Mouse (Mus musculus) midbrain, embryonic 13.5 days (tissue): Measurements from ENCODE around the gene Chga. TPM values are rescaled to one million over a fixed set of nuclear protein-coding genes. Genes with fewer than 3 reads are reported as not detected.
A peak's percentile ranks its signal among the peaks of the same experiment; 100 is the strongest.

Experiments
- ATAC-seq: fragments of 200-750 bp; cut with Nextera tagmentation; 2 replicates; pipeline ENCODE4 v1.8.0; 2017; ENCODE audit warnings: mild to moderate bottlenecking, moderate TSS enrichment, moderate library complexity
- H3K27ac ChIP-seq: fragments of 300-500 bp; sonication (generic); 2 replicates; pipeline ENCODE4 v1.5.1; 2015; ENCODE audit warnings: inconsistent platforms, mild to moderate bottlenecking, moderate library complexity
- H3K27me3 ChIP-seq: fragments of 300-500 bp; sonication (generic); 2 replicates; pipeline ENCODE4 v1.6.1; 2015; ENCODE audit warnings: mild to moderate bottlenecking, inconsistent platforms
- H3K36me3 ChIP-seq: fragments of 300-500 bp; sonication (generic); 2 replicates; pipeline ENCODE4 v1.6.1; 2015; ENCODE audit warnings: mild to moderate bottlenecking, inconsistent platforms
- H3K4me1 ChIP-seq: fragments of 300-500 bp; sonication (generic); replicated peaks from 2 replicates; pipeline ENCODE4 v1.6.1; 2015; ENCODE audit warnings: inconsistent platforms
- H3K4me2 ChIP-seq: fragments of 300-500 bp; sonication (generic); replicated peaks from 2 replicates; pipeline ENCODE4 v1.6.1; 2015; ENCODE audit warnings: moderate library complexity, mild to moderate bottlenecking, inconsistent platforms
- H3K4me3 ChIP-seq: fragments of 300-500 bp; sonication (generic); replicated peaks from 2 replicates; pipeline ENCODE4 v1.5.1; 2015; ENCODE audit warnings: mild to moderate bottlenecking, inconsistent platforms
- H3K9ac ChIP-seq: fragments of 300-500 bp; sonication (generic); replicated peaks from 2 replicates; pipeline ENCODE4 v1.6.1; 2015; ENCODE audit warnings: mild to moderate bottlenecking, inconsistent platforms
- H3K9me3 ChIP-seq: fragments of 300-500 bp; sonication (generic); 2 replicates; pipeline ENCODE4 v1.6.1; 2016; ENCODE audit warnings: mild to moderate bottlenecking, inconsistent platforms
- WGBS: fragments of 180-500 bp; shearing (Covaris S2); methylation state at CpG from one replicate; pipeline ENCODE4 v1.1.7; 2015; 5-methylcytosine and 5-hydroxymethylcytosine counted together
- polyA plus RNA-seq: library from polyadenylated mRNA; unstranded; fragments of >200 nt; fragmentation: Nextera tagmentation; extraction: Ambion mirVana; gene quantifications from 2 replicates; pipeline ENCODE4 v1.2.1, GENCODE M21; 2015

Chga gene
- polyA plus RNA-seq, 1 experiment from 2014 or later: 88.9 TPM

GRCm38 (mm10) chr12:102566951-102567350 is 12.2 kb downstream of the Chga start:
- Histone ChIP-seq H3K4me2 (no peak overlapping the region), H3K27ac (no peak overlapping the region), H3K9me3 (no peaks in the 10 kb centered on the region), H3K27me3 (no peaks in the 10 kb centered on the region), H3K9ac (no peak overlapping the region), H3K4me1 (no peaks in the 10 kb centered on the region), H3K36me3 (peaks cover 44% of the 10 kb centered on the region), H3K4me3 (no peak overlapping the region)
- no peak for ATAC-seq
- whole genome bisulfite sequencing: 98% methylated on average over 2 of the region's 2 CpGs

GRCm38 (mm10) chr12:102568219-102568618 is 13.4 kb downstream of the Chga start:
- H3K4me1 ChIP-seq: 0 out of 2 replicates have a peak, but pooled peaks cover 4% of the 10 kb centered on the region
- H3K4me3 ChIP-seq: no peak overlapping the region
- no peak overlapping the region for H3K27ac ChIP-seq
- no peak overlapping the region for H3K4me2 ChIP-seq
- WGBS: 78% methylated on average over 7 of the region's 7 CpGs
- no peak overlapping the region for H3K9ac ChIP-seq
- ATAC-seq: no peak
- no peaks in the 10 kb centered on the region for H3K9me3 ChIP-seq
- no peaks in the 10 kb centered on the region for H3K27me3 ChIP-seq
- peaks cover 38% of the 10 kb centered on the region for H3K36me3 ChIP-seq

DNA sequence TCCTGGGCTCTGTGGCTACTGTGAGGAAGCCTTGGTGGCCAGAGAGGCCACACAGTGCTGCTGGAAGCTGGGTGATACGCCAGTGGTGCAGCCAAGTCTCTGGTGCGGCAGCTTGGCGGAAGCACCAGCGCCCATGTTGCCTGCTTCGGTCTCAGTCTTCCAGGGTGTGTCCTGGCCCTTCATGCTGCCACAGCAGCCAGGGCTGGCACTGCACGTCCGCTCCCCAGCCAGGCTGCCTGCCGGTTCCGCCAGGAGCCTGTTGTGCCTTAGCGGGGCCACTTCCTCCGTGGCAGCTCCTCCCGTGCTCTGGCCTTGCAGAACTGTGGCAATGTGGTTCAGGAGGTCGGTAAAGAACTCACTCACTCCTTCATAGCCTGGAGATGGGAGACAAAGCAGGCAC is 15.3 kb downstream of the Chga start:
- 90% methylated on average over 13 of the region's 13 CpGs for WGBS
- H3K27me3 ChIP-seq: no peaks in the 10 kb centered on the region
- H3K9me3 ChIP-seq: no peaks in the 10 kb centered on the region
- H3K27ac ChIP-seq: no peak overlapping the region
- peaks cover 33% of the 10 kb centered on the region; the same call in 1 of the 2 replicates for H3K36me3 ChIP-seq
- H3K4me2 ChIP-seq: no peak overlapping the region
- H3K4me3 ChIP-seq: no peak overlapping the region
- ATAC-seq: no peak
- H3K4me1 ChIP-seq: 0 out of 2 replicates have a peak, but pooled peaks cover 4% of the 10 kb centered on the region
- no peak overlapping the region for H3K9ac ChIP-seq

DNA sequence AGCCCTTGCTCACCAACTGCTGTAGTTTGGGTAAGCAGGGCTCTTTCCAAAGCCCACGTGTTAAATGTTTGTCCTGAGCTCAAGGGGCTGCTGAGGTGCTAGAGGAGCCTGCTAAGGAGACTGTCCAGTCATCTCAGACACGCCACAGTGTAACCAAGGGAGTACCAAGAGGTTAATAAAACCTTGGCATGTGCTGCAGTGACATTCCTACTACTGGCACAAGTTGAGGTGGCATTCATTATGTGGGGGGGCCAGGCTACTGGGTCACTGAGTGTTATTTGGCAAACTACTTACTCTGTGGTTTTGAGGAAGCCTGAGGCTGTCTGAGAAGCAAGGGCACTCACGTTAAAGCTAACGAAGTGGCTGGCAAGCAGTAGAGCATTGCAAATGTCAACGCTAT is 16.0 kb downstream of the Chga start:
- Histone ChIP-seq H3K9ac (no peak overlapping the region), H3K4me1 (0 out of 2 replicates have a peak, but pooled peaks cover 4% of the 10 kb centered on the region), H3K36me3 (peaks cover 32% of the 10 kb centered on the region; the same call in 1 of the 2 replicates), H3K4me2 (no peak overlapping the region), H3K27me3 (no peaks in the 10 kb centered on the region), H3K4me3 (no peak overlapping the region), H3K9me3 (no peaks in the 10 kb centered on the region), H3K27ac (no peak overlapping the region)
- ATAC-seq: no peak
- 85% methylated on average over 5 of the region's 5 CpGs for WGBS

- Histone ChIP-seq H3K36me3 (peaks cover 24% of the 10 kb centered on the region; the same call in 1 of the 2 replicates), H3K4me3 (no peak overlapping the region), H3K9ac (no peak overlapping the region), H3K9me3 (no peaks in the 10 kb centered on the region), H3K4me1 (0 out of 2 replicates have a peak, but pooled peaks cover 4% of the 10 kb centered on the region), H3K27me3 (no peaks in the 10 kb centered on the region), H3K27ac (no peak overlapping the region), H3K4me2 (no peak overlapping the region)
- no peak for ATAC-seq
- WGBS: 93% methylated on average over 9 of the region's 9 CpGs
These were observed 16.9 kb downstream of the Chga start for GRCm38 (mm10) chr12:102571666-102572065.

DNA sequence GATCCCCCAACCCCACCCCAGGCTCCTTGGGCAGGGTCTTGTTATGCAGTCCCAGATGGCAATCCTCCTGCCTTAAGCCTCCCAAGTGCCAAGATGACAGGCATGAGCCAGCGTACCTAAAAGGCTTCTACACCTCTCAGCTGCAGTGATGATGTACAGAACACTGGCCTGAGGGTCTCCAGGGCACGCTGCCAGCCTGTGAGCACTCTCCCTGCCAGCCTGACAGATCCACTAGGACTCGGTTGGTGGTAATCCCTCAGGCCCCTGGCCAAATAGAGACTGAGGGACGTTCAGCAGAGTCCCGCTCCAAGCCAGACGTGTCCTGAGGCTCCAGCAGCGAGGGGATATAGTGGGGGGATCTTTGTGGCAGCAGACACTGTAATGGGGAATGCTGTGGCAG is 18.3 kb downstream of the Chga start:
- Histone ChIP-seq H3K4me1 (0 out of 2 replicates have a peak, but pooled peaks cover 4% of the 10 kb centered on the region), H3K9me3 (no peaks in the 10 kb centered on the region), H3K4me2 (no peak overlapping the region), H3K9ac (no peak overlapping the region), H3K4me3 (no peak overlapping the region), H3K27ac (no peak overlapping the region), H3K27me3 (no peaks in the 10 kb centered on the region), H3K36me3 (peaks cover 30% of the 10 kb centered on the region)
- ATAC-seq: no peak
- WGBS: 75% methylated on average over 7 of the region's 7 CpGs

DNA sequence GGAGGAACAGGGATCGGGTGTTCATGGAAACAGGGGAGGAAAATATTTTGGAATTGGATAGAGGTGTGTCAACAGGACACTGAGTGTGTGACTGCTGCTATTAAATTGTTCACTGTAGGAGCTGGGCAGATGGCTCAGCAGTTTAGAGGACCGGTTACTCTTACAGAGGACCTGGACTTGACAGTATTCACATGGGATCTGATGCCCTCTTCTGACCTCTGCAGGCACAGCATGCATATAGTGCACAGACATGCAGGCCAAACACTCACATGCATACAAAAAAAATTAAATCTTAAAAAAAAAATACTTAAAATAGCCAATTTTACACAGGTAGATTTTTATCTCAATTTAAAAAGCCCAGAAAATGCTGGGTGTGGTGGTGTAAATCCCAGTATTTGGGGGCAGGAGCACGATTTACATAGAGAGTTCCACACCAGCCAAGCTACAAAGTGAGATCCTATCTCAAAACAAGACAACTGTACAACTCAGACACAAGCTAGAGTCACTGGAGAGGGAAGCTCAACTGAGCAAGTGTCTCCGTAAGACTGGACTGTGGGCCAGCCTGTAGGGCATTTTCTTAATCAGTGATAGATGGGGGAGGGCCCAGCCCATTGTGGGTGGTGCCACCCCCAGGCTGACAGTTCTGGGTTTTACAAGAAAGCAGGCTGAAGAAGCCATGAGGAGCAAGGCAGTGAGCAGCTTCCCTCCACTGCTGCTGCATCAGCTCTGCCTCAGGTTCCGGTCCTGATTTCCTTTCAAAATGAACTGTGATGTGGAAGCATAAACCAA is 21.0 kb downstream of the Chga start:
- Histone ChIP-seq H3K27me3 (no peaks in the 10 kb centered on the region), H3K36me3 (peaks cover 28% of the 10 kb centered on the region; the same call in 1 of the 2 replicates), H3K9ac (no peak overlapping the region), H3K27ac (no peak overlapping the region), H3K4me1 (0 out of 2 replicates have a peak, but pooled peaks cover 4% of the 10 kb centered on the region), H3K4me2 (no peak overlapping the region), H3K9me3 (no peaks in the 10 kb centered on the region), H3K4me3 (no peak overlapping the region)
- ATAC-seq: no peak
- WGBS: 84% methylated on average over 5 of the region's 5 CpGs

DNA sequence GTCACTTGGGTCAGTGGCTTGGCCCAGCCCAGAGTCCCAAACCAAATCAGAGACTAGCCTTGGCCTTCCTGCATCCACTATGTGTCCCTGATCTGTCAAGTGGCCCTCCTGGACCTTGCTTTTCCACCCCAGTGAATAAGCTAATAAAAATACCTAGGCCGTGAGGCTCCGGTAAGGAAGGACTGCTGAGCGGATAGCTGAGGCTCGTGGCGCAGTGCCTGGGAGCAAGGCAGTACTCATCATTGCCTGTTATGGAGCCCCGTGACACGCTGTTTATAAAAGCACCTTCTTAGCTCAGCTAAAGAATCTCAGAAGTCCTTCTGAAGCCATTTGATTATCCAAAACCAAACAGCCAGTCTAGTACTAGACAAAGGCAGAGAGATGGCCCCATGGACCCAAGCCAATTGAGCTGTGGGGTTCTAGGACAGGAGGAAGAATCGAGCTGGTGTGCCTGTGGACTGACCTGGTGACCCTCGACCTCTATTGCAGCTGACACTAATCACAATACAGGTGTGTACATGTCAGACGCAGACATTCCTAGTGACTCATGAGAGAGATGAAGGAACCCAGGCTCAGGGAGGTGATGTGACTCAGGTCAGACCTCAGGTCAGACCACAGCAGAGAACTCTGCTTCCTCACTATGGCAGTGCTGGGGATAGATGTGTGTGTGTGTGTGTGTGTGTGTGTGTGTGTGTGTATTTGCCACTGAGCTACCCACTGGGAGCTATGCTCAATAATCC is 22.1 kb downstream of the Chga start:
- H3K36me3 ChIP-seq: peaks cover 28% of the 10 kb centered on the region; the same call in 1 of the 2 replicates
- WGBS: 88% methylated on average over 10 of the region's 10 CpGs

DNA sequence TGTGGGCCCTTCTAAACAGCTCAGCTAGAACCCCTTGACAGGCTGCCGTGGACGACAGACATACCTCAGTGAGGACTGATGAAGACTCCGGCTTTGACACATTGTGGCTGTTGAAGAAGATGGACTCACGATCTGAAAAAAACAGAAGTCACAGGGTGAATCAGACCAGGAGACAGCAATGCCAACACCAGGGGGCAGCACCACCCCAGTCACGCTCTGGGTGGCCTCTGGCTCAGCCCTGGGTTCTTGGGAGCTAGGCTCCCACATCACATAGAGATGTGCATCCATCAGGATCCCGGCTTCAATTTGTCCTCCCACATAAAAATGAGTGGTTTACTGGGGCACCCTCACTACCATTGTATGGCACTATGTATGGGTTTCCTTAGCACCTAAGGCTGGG is 24.3 kb downstream of the Chga start:
- Histone ChIP-seq H3K4me1 (peaks cover 2% of the 10 kb centered on the region; the same call in 1 of the 2 replicates), H3K9me3 (no peaks in the 10 kb centered on the region), H3K27me3 (no peaks in the 10 kb centered on the region), H3K9ac (no peak overlapping the region), H3K4me3 (no peak overlapping the region), H3K36me3 (peaks cover 18% of the 10 kb centered on the region; the same call in 1 of the 2 replicates), H3K4me2 (no peak overlapping the region), H3K27ac (no peak overlapping the region)
- ATAC-seq: peak; percentile 18; the same call in 1 of the 2 replicates
- WGBS: 69% methylated on average over 6 of the region's 6 CpGs

More for the DNA sequence above, 22.1 kb downstream of the Chga start:
- no peaks in the 10 kb centered on the region for H3K9me3 ChIP-seq
- H3K4me1 ChIP-seq: peaks cover 7% of the 10 kb centered on the region; the same call in 1 of the 2 replicates
- H3K4me3 ChIP-seq: no peak overlapping the region
- no peak overlapping the region for H3K9ac ChIP-seq
- ATAC-seq: no peak
- no peak overlapping the region for H3K4me2 ChIP-seq
- no peaks in the 10 kb centered on the region for H3K27me3 ChIP-seq
- H3K27ac ChIP-seq: no peak overlapping the region

DNA sequence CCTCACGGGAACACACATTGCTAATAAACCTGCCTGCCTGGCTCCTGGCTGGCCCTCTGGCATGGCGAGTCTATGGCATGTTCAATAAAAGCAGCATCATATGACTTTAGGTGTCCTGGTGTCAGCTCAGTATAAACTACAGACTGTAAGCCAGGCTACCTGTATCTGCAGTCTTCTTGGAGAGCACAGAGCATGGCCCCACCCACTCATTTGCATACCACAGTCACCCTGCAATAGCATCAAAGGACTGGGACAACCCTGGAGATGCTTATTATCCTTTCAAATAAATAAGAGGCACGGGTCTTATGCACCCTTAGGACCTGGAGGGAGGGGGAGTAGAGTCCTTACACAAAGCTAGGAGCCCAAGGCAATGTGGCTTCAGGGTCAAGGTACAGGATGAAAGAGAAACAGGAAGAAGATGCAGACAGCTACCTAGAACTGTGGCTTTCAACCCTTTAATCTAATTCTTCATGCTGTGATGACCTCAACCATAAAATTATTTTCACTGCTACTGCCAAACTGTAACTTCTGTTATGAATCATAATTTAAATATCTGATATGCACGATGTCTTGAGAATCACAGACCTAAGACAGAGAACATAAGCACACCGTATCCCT is 26.9 kb downstream of the Chga start:
- no peak overlapping the region for H3K4me3 ChIP-seq
- H3K27me3 ChIP-seq: no peaks in the 10 kb centered on the region
- 78% methylated on average over 5 of the region's 5 CpGs for WGBS
- no peak overlapping the region for H3K4me2 ChIP-seq
- H3K36me3 ChIP-seq: peaks cover 23% of the 10 kb centered on the region
- ATAC-seq: no peak
- no peaks in the 10 kb centered on the region for H3K9me3 ChIP-seq
- peaks cover 2% of the 10 kb centered on the region; the same call in 1 of the 2 replicates for H3K4me1 ChIP-seq
- no peak overlapping the region for H3K27ac ChIP-seq
- no peak overlapping the region for H3K9ac ChIP-seq

- Histone ChIP-seq H3K9me3 (no peaks in the 10 kb centered on the region), H3K9ac (no peak overlapping the region), H3K36me3 (peaks cover 28% of the 10 kb centered on the region), H3K27ac (no peak overlapping the region), H3K4me2 (no peak overlapping the region), H3K27me3 (no peaks in the 10 kb centered on the region), H3K4me3 (no peak overlapping the region), H3K4me1 (peaks cover 2% of the 10 kb centered on the region; the same call in 1 of the 2 replicates)
- ATAC-seq: no peak
- WGBS: 83% methylated on average over 11 of the region's 11 CpGs
These were observed 27.7 kb downstream of the Chga start for GRCm38 (mm10) chr12:102582441-102582840.
